8 mouse cellular contexts compared by ENCODE assay signal in genomic region chr13:31806890-31807735, GRCm38 (mm10). TPM values are rescaled to one million over a fixed set of nuclear protein-coding genes. Genes with fewer than 3 reads are reported as not detected.
DNase-seq lines count a peak whose midpoint lies in the region; ATAC-seq lines count a peak whose summit lies in the region.

No protein-coding gene starts in this region.

- peak overlapping the region; percentile 68 for H3K4me3 ChIP-seq in embryonic facial prominence, embryonic 12.5 days
- peak overlapping the region; percentile 63 for H3K4me3 ChIP-seq in hindbrain, embryonic 10.5 days
- peak overlapping the region; percentile 63 for H3K4me3 ChIP-seq in liver, embryonic 11.5 days (ENCODE audit: low read depth, low read length)
- H3K4me3 ChIP-seq in stomach, embryonic 14.5 days (ENCODE audit: low read depth, low read length), result peak overlapping the region; percentile 47

- H3K4me2 ChIP-seq in embryonic facial prominence, embryonic 12.5 days (replicated peaks), result peak overlapping the region; percentile 87
- peak overlapping the region; percentile 93 for H3K4me2 ChIP-seq in liver, embryonic 11.5 days
- peak overlapping the region; percentile 99 for H3K4me2 ChIP-seq in stomach, embryonic 14.5 days (replicated peaks; ENCODE audit: low read depth, low read length)

- peak; percentile 22; the same call in 1 of the 2 replicates for ATAC-seq in embryonic facial prominence, embryonic 12.5 days (ENCODE audit: insufficient number of reproducible peaks, insufficient read depth, low FRiP score, low TSS enrichment)
- ATAC-seq in liver, embryonic 11.5 days (replicated peaks; ENCODE audit: low FRiP score), result 0 out of 2 replicates have a peak, but pooled peaks have one; percentile 25
- peak; percentile 59; the same call in 1 of the 2 replicates for ATAC-seq in stomach, embryonic 14.5 days (ENCODE audit: insufficient number of reproducible peaks, insufficient read depth, low FRiP score, low read depth)
- no peak for ATAC-seq in activated CD4-positive, CD25-positive, alpha-beta regulatory T cell, adult 4 months

- peak; percentile 22 to 38 for DNase-seq in cerebellum, postnatal 25 days
- no peak for DNase-seq in cerebellum, adult 8-10 months
- peak; percentile 34 for DNase-seq in 416B (ENCODE audit: low read depth)
- peak; percentile 74 for DNase-seq in hindbrain, embryonic 10.5 days (ENCODE audit: low spot score)
- peak; percentile 63 for DNase-seq in liver, embryonic 11.5 days (ENCODE audit: low spot score)

- no peaks in the 10 kb centered on the region for H3K9me3 ChIP-seq in embryonic facial prominence, embryonic 12.5 days
- H3K9me3 ChIP-seq in hindbrain, embryonic 10.5 days, result no peaks in the 10 kb centered on the region
- H3K9me3 ChIP-seq in liver, embryonic 11.5 days (ENCODE audit: control insufficient read depth, low read length), result no peaks in the 10 kb centered on the region
- H3K9me3 ChIP-seq in stomach, embryonic 14.5 days (ENCODE audit: control insufficient read depth, low read depth, low read length), result no peaks in the 10 kb centered on the region

- H3K36me3 ChIP-seq in embryonic facial prominence, embryonic 12.5 days, result no peaks in the 10 kb centered on the region
- H3K36me3 ChIP-seq in hindbrain, embryonic 10.5 days, result 0 out of 2 replicates have a peak, but pooled peaks cover 9% of the 10 kb centered on the region
- no peaks in the 10 kb centered on the region for H3K36me3 ChIP-seq in liver, embryonic 11.5 days (ENCODE audit: control insufficient read depth, insufficient read depth, low read length)
- H3K36me3 ChIP-seq in stomach, embryonic 14.5 days (ENCODE audit: control insufficient read depth, insufficient read depth, low read length), result no peaks in the 10 kb centered on the region

- peaks cover 61% of the 10 kb centered on the region for H3K27me3 ChIP-seq in embryonic facial prominence, embryonic 12.5 days
- H3K27me3 ChIP-seq in hindbrain, embryonic 10.5 days (ENCODE audit: insufficient read depth, poor library complexity, severe bottlenecking), result peaks cover 100% of the 10 kb centered on the region
- peaks cover 93% of the 10 kb centered on the region for H3K27me3 ChIP-seq in liver, embryonic 11.5 days (replicated peaks; ENCODE audit: control insufficient read depth, insufficient read depth, low read length)
- H3K27me3 ChIP-seq in stomach, embryonic 14.5 days (ENCODE audit: control insufficient read depth, insufficient read depth, low read length), result peaks cover 48% of the 10 kb centered on the region

- H3K27ac ChIP-seq in embryonic facial prominence, embryonic 12.5 days, result peak overlapping the region; percentile 98
- H3K27ac ChIP-seq in hindbrain, embryonic 10.5 days, result peak overlapping the region; percentile 90
- peak overlapping the region; percentile 74 for H3K27ac ChIP-seq in liver, embryonic 11.5 days (ENCODE audit: low read depth, low read length)
- H3K27ac ChIP-seq in stomach, embryonic 14.5 days (ENCODE audit: low read length), result peak overlapping the region; percentile 44; the same call in 1 of the 2 replicates

- H3K9ac ChIP-seq in embryonic facial prominence, embryonic 12.5 days, result peak overlapping the region; percentile 95
- H3K9ac ChIP-seq in liver, embryonic 11.5 days (ENCODE audit: low read depth, low read length), result peak overlapping the region; percentile 60
- peak overlapping the region; percentile 55 for H3K9ac ChIP-seq in stomach, embryonic 14.5 days (replicated peaks; ENCODE audit: low read depth, low read length)

- peaks cover 12% of the 10 kb centered on the region for H3K4me1 ChIP-seq in embryonic facial prominence, embryonic 12.5 days
- peaks cover 65% of the 10 kb centered on the region for H3K4me1 ChIP-seq in hindbrain, embryonic 10.5 days (replicated peaks)
- peaks cover 12% of the 10 kb centered on the region for H3K4me1 ChIP-seq in liver, embryonic 11.5 days (replicated peaks; ENCODE audit: control insufficient read depth, insufficient read depth, low read length)
- H3K4me1 ChIP-seq in stomach, embryonic 14.5 days (ENCODE audit: control insufficient read depth, insufficient read depth, low read length), result peaks cover 2% of the 10 kb centered on the region; the same call in 1 of the 2 replicates

- WGBS in embryonic facial prominence, embryonic 12.5 days, result under 1% methylated on average over 87 of the region's 101 CpGs
- WGBS in hindbrain, embryonic 10.5 days, result under 1% methylated on average over 101 of the region's 101 CpGs
- WGBS in liver, embryonic 11.5 days, result under 1% methylated on average over 97 of the region's 101 CpGs
- WGBS in stomach, embryonic 14.5 days, result under 1% methylated on average over 92 of the region's 101 CpGs

RNA-seq across cellular contexts. Expression of gene Foxc1, which starts 0.7 kb away (rescaled TPM):
- 10.4 and 11.6 TPM in 2 replicates for polyA plus RNA-seq in embryonic facial prominence, embryonic 12.5 days (2016; fragmentation: Nextera tagmentation; extraction: Ambion mirVana)
- 2.9 and 3.7 TPM in 2 replicates for polyA plus RNA-seq in hindbrain, embryonic 10.5 days (2016; fragmentation: Nextera tagmentation; extraction: Ambion mirVana)
- 0.45 and 0.47 TPM in 2 replicates for polyA plus RNA-seq in liver, embryonic 11.5 days (2014; fragmentation: Nextera tagmentation; extraction: Ambion mirVana)
- polyA plus RNA-seq in stomach, embryonic 14.5 days (2014; fragmentation: Nextera tagmentation; extraction: Ambion mirVana), result 0.33 and 0.55 TPM in 2 replicates
- polyA plus RNA-seq in activated CD4-positive, CD25-positive, alpha-beta regulatory T cell, adult 4 months (2017; shearing (Covaris generic)), result not detected

Comparison
In these comparisons a context has a peak if more than half of its experiments do, and no peak if none do; other contexts are left out.
1. H3K27ac ChIP-seq: peak in every context shown above with its lines; median percentile 98 in embryonic facial prominence, embryonic 12.5 days; 90 in hindbrain, embryonic 10.5 days; 74 in liver, embryonic 11.5 days; 44 in stomach, embryonic 14.5 days.